ENCODE assay signal across 10 mouse cellular contexts in the genomic region with DNA sequence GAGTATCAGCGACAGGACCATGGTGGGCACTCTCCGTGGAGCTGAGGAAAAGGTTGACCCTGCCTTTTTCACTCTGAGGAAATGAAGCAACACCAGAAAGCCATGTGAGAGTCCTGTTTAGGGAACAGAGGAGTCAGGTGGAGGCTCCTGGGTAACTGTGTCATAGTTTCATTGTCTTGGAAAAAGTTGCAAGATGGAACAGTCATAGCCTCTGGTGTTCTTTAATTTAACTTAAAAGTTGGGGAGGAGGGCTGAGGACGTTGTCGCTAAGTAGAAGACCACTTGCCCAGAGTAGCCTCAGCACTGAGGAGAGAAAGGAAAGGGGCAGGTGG. TPM values are rescaled to one million over a fixed set of nuclear protein-coding genes. Genes with fewer than 3 reads are reported as not detected.
DNase-seq lines count a peak whose midpoint lies in the region; ATAC-seq and TF ChIP-seq lines count a peak whose summit lies in the region.
"Had no signal": no experiment of that assay in that cellular context is flagged by ENCODE, and none has a peak within 500 bp of the region (broad histone marks: within the 10 kb centered on the region; RNA-seq: fewer than 3 reads in every experiment).

A gene (minus strand): TSS at position 101 of the 332 bp plus-strand sequence.

- no peak for TF ChIP-seq EP300 in liver, embryonic 14.5 days (IDR thresholded peaks at IDR 0.05; ENCODE audit: low read depth)

- peaks cover 1% of the 10 kb centered on the region; the same call in 1 of the 2 replicates for H3K36me3 ChIP-seq in testis, adult 2 months (ENCODE audit: control insufficient read depth, insufficient read depth, low read length)
- H3K36me3 ChIP-seq in liver, embryonic 14.5 days (replicated peaks; ENCODE audit: control insufficient read depth, insufficient read depth, low read depth), result peaks cover 7% of the 10 kb centered on the region

- H3K4me3 ChIP-seq in gastrocnemius, adult 2 months, result peak within 1 kb of the TSS; percentile 83
- H3K4me3 ChIP-seq in testis, adult 2 months (ENCODE audit: control insufficient read depth, low read depth, low read length), result peak within 1 kb of the TSS; percentile 91; the same call in 1 of the 2 replicates
- H3K4me3 ChIP-seq in liver, embryonic 14.5 days (ENCODE audit: insufficient read depth in 1 of 2, low read depth in 2 of 2, low read length in 2 of 2), result peak within 1 kb of the TSS; percentile 86 to 92

- peaks cover 11% of the 10 kb centered on the region for H3K4me1 ChIP-seq in testis, adult 2 months (ENCODE audit: control insufficient read depth, insufficient read depth, low read length)
- H3K4me1 ChIP-seq in liver, embryonic 14.5 days (replicated peaks; ENCODE audit: control insufficient read depth in 2 of 2, insufficient read depth in 2 of 2, low read length in 1 of 2), result peaks cover 6% of the 10 kb centered on the region in 2 experiments

- peak within 1 kb of the TSS; percentile 72 for H3K4me2 ChIP-seq in liver, embryonic 14.5 days (ENCODE audit: low read depth)

- no peak within 1 kb of the TSS; the same call in 1 of the 2 replicates for H3K9ac ChIP-seq in liver, embryonic 14.5 days (replicated peaks)

- 60% methylated on average over 4 of the region's 4 CpGs for WGBS in liver, embryonic 14.5 days (ENCODE audit: insufficient replicate concordance)

- ATAC-seq in liver, embryonic 14.5 days (ENCODE audit: insufficient read depth), result no peak
- ATAC-seq in activated CD4-positive, CD25-positive, alpha-beta regulatory T cell, adult 4 months, result no peak
- no peak for ATAC-seq in CD4-positive, CD25-positive, alpha-beta regulatory T cell, adult 4 months

- H3K27ac ChIP-seq in gastrocnemius, adult 2 months, result peak within 1 kb of the TSS; percentile 92
- H3K27ac ChIP-seq in testis, adult 2 months (ENCODE audit: control insufficient read depth, insufficient read depth, low read depth, low read length), result no peak within 1 kb of the TSS
- no peak within 1 kb of the TSS for H3K27ac ChIP-seq in liver, embryonic 14.5 days

- no peak for TF ChIP-seq POLR2A in testis, adult 2 months (IDR thresholded peaks at IDR 0.05; ENCODE audit: control insufficient read depth, low read depth, low read length)

- H3K9me3 ChIP-seq in liver, embryonic 14.5 days (ENCODE audit: control insufficient read depth, low read length), result no peaks in the 10 kb centered on the region

- DNase-seq in gastrocnemius, adult 2 months, result no peak
- DNase-seq in gastrocnemius, postnatal 4 days (ENCODE audit: low spot score in 2 of 2), result no peak
- DNase-seq in testis, postnatal 10 days (ENCODE audit: low spot score), result no peak
- DNase-seq in liver, embryonic 14.5 days (ENCODE audit: low read depth in 3 of 3, low spot score in 3 of 3), result no peak
- DNase-seq in thymus, postnatal 10 days (ENCODE audit: low spot score in 2 of 2), result no peak
- DNase-seq: lung, postnatal 4 days had no signal

- H3K27me3 ChIP-seq in testis, adult 2 months (ENCODE audit: control insufficient read depth, insufficient read depth, low read length), result no peaks in the 10 kb centered on the region
- no peaks in the 10 kb centered on the region for H3K27me3 ChIP-seq in liver, embryonic 14.5 days (ENCODE audit: control insufficient read depth, insufficient read depth, low read length)

- intact Hi-C loops in gastrocnemius, adult 2 months (cut with DNase I), result loop anchor here (5.0 to 10.0 kb wide), 2 partner anchors 284 to 519 kb away; a partner anchor contains a TSS

- TF ChIP-seq CTCF in gastrocnemius, adult 2 months (IDR thresholded peaks at IDR 0.05), result no peak
- no peak for TF ChIP-seq CTCF in testis, adult 2 months (IDR thresholded peaks at IDR 0.05; ENCODE audit: control insufficient read depth, insufficient read depth, insufficient replicate concordance, low read depth, low read length)
- no peak for TF ChIP-seq CTCF in liver, embryonic 14.5 days (IDR thresholded peaks at IDR 0.05; ENCODE audit: low read depth)

RNA-seq across cellular contexts. Expression of the gene that starts here (rescaled TPM):
- total RNA-seq in gastrocnemius, adult 2 months (2021), result not detected
- total RNA-seq in gastrocnemius, postnatal 4 days (2021), result under 1 TPM; 0.20 to 0.29 TPM
- polyA plus RNA-seq in testis, adult 2 months (2012; rRNA removed), result 1.9 and 3.2 TPM in 2 replicates
- polyA plus RNA-seq in liver, embryonic 14.5 days (2012; rRNA removed), result 0.03 and 0.06 TPM in 2 replicates
- not detected in 2 replicates for polyA plus RNA-seq in liver, embryonic 14.5 days (2014; fragmentation: Nextera tagmentation; extraction: Ambion mirVana)
- polyA plus RNA-seq in activated CD4-positive, CD25-positive, alpha-beta regulatory T cell, adult 4 months (2017; shearing (Covaris generic)), result not detected
- polyA plus RNA-seq in CD4-positive, CD25-positive, alpha-beta regulatory T cell, adult 4 months (2017; shearing (Covaris generic)), result under 1 TPM in 1 of 2 experiments, not detected in 1; 0.24 TPM
- total RNA-seq: gastrocnemius, adult 8-10 months had no signal
